Mouse (Mus musculus) CH12F3 (cell line): ENCODE data around the gene Bpi.

Experiments
- in situ Hi-C: fragments of 300-500 bp; cut with MboI; formaldehyde crosslinking; loops from 2 replicates; pipeline ENCODE4 v1.14.3; 2020; ENCODE audit warnings: low sequenced_read_pairs

Bpi gene

DNA sequence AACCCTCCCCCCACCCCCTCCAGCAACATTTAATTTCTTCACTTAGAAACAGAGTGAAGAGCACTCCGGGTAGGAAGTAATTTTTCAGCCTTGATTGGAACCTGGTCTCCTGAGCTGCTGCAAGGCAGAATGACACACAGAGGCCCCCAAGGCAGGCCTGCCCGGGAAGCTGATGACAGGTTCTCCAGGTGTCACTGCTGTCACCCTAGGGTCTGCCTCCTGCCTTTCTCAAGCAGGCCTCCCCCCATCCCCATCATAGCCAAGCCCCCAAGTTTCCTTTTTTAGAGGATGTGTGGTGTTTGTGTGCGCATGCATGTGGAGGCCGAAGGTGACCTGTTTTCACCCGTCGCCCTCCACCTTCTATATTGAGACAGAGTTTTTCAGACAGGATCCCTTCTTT is 25.9 kb downstream of the Bpi start:
- in situ Hi-C loops = no loop called here

DNA sequence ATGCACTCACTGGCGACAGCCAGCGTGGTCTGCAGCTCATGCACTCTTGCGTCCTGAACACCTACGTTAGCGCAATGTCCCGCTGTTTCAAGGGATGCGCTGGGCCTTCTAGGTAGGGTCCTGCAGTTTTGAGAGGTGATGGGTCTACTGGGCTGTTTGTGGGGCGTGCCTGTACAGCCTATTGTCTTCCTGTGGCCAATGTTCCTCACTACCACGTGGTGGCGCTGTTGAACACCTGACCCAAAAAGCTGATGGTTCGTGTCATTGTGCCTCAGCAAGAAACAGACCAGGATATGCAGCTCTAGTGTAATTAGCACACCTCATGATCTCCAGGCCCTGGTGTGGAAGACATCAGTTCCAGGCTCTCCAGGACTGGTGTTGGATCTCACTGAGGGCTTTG is 26.7 kb downstream of the Bpi start:
- in situ Hi-C loops = no loop called here

DNA sequence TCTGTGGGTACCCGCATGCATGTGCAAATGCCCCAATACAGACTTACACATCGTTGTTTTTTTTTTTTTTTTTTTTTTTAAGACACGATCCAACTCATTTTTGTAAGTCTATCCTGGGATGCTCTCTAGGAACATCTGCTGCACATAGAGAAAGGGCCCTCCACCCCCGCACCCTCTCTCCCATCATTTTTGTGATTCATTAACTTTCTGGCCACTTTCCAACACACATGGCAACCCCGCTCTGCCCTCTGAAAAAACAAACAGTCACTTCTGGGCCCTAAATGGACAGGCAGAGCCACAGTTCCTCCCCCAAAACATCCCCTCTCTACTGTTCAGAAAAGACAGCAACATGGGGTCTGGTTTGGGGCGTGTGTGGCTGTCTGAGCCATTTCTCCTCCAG is 27.8 kb downstream of the Bpi start:
- in situ Hi-C loops = no loop called here

DNA sequence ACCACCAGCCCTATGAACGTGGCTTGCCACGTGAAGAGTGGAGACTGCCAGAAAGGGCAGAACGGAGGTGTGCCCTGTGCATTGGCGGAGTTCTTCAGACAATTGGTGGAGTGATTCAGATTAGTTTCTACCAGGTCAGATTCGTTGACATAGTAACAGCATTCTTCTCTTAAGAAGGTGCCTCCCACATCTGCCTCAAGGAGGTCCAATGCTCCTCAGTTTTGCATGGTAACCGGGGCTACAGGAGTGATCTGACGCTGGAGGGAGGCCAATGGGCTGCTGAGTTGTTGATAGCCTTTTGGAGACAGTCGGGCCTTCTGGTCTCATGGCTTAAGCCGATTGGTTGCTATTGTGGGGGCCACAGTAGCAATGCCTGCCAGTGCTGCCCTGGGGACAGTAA is 37.8 kb downstream of the Bpi start:
- in situ Hi-C loops = no loop called here

DNA sequence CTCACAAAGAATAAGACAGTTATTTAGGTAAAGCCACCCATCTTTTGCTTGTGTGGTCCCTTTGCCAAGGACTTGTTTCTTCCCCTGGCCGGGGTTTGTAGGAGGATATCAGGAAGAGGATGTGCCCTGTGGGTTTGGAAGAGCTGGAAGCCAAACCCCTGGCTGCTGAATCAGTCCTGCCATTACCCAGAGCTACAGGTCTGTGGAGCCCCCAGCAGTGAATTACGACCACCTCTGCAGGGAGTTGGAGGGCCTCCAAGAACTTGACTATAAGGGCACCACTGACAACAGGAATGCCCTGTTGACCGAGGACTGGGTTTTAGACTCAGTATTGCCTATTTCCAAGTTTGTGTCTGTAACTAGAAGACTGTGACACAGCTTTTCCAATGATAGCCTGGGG is 41.3 kb downstream of the Bpi start:
- in situ Hi-C loops = no loop called here

DNA sequence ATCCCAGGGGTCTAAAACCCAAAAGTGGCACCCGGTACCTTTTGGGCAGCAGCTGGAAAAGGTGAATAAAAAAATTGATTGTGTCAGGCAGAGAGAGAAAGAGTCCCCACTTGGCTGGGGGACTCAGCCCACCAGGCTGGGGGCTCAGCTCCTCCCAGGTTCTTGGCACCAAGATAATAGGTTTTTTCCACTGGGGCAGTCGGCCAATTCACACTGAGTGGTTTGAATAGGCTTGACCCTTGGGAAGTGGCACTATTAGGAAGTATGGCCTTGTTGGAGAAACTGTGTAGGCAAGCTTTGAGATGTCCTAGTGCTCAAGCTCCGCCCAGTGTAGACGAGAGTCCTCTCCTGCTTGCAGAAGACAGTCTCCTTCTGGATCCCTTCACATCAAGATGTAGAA is 41.8 kb downstream of the Bpi start:
- in situ Hi-C loops = no loop called here

DNA sequence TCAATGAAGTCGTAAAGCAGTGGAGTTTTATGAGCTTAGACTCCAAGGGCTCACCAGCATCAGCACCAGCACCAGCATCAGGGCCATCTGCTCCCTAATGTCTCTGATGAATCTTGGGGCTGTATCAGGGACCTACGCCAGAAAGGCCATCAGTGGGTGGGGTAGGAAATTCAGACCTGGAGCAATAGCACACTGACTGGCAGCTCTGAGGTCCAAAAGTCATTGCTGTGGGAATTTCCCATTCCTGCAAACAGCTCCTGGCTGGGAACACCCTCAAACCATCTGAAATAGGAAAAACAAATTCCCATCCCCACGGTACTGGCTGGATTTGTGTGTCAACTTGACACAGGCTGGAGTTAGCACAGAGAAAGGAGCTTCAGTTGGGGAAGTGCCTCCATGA is 44.9 kb downstream of the Bpi start:
- in situ Hi-C loops = no loop called here

DNA sequence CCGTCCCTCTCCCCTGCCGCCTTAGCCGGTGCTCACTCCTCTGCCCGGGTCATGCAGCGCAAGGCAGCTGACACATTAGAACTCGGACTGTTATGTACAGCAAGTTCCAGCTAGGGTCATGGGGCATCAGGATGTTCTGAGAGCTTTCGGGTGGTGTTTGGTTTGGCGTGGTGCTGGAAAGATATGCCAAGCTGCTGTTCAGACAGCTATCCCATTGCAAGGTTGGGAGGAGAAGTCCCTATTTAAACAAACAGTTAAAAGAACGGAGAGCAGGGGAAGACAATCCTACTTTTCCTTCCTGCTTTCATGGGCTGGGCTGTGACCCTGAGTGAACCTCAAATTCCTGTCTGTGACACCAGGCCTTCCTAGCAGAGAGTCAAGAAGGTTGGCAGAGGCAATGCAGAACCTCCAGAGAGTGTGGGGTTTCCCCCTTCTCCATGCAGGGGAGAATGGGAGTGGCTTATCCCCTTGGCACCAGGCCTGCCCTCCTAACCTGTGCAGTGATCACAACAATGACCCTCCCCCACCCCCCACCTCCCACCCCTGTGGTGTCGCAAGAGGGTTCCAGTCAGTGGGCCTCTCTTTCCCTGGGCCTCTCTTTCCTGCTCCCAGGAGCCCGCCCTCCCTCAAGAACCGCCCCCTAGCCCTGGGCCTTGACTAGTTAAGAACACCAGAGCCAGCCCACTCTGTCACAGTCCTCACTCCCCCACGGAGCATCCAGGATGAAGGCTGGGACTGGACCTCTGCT is 48.2 kb downstream of the Bpi start, which contains the start of gene Lbp:
Gene Lbp (plus strand): TSS at position 546 of the 748 bp plus-strand sequence.
- in situ Hi-C loops = no loop called here

DNA sequence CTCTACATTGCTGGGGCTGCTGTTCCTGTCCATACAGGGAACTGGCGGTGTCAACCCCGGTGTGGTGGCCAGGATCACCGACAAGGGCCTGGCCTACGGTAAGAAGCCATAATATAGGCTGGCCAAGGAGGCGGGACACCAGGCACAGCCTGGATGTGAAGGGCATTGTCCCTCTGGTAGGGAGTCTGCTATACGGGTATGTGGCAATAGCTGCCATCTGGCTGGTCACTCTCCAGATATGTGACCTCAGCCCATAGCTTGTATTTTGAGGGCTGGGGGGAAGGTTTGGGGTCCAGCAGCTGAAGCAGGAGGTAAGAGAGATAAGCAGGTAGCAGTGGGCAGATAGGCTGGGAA is 48.8 kb downstream of the Bpi start:
- in situ Hi-C loops = no loop called here

DNA sequence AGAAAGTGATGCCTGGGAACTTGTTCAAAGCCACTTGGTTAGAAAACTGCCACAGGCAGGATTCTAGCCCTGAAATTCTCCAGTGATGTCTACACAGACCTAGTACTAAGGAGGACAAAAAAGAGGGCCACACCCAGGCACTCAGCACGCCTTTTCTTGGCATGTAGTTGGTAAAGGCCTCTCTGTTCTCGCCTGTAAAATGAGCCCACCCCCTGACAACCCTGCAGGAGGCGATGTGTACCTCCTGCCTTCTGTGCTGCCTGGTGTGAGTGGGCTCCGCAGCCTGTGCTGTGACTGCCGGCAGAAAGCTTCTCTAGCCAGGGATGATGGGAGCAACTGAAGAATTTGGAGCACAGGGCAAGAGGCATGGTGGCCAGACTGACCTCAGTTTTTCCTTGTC is 50.4 kb downstream of the Bpi start:
- in situ Hi-C loops = no loop called here

DNA sequence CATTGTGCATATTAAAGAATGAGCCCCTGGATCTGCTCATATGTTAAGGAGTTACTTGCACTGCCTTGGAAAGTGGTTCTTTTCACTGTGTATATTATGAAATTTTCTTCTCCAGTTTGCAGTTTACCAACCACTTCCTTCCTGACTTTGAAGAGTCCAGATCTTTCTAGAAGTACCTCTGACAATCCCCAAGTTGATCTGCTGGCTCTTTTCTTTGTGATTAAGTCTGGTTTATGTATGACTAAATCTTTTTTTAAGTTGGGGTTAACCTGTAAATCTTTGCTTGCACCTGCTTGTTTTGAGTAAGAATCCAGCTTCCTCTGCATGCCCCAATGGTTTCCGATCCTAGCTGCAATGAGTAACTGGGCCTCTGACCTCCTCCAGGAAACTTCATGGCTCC is 55.2 kb downstream of the Bpi start:
- in situ Hi-C loops = no loop called here

DNA sequence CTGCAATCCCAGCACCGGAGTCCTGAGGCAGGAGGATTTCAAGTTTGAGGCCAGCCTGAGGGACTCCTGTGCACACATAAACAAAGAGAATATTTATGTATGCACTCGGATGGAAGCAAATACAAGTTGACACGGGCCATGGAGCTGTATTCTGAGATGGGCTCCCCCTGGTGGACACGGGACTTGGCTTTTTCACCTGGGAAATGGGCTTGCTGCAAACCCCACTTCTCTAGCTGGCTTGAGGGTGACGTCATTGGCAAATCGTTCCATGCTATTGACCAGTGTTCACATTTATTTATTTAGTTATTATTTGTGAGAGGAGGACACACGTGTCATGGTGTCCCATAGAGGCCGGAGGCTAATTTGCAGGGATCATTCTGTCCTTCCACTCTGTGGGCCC is 58.5 kb downstream of the Bpi start:
- in situ Hi-C loops = no loop called here

DNA sequence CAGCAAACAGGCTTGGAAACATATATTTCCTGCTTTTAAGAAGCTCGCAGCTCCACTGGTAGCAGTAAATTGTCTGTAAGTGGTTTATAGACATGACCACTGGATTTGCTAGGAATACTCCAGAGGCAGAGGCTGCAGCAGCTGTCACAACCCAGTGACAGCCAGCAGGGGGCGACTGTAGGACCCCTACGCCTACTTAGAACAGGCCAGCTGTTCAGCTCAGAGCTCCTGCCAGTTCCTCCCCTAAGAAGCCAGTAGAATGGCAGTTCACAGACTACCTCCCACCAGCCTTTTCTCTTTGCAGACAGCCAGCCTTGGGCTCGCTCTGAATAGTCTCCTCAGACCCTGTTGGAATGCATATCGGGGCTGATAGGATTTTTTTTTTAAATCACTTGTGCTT is 59.1 kb downstream of the Bpi start:
- in situ Hi-C loops = no loop called here

DNA sequence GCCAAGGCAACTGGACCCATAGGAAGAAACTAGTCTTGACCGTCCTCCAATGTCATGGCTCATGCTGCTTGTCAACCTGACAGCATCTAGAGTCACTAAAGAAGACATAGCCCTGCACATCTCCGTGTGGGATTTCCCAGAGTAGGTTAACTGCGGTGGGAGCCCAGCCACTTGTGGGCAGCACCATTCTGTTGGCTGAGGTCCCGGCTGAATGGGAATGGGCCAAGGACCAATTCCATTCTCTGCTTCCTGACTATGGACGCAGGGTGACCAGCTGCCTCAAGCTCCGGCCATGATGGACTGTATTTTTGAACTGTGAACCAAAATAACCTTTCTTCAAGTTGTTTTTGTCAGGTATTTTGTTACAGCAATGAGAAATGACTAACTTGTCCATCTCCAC is 63.7 kb downstream of the Bpi start:
- in situ Hi-C loops = no loop called here

DNA sequence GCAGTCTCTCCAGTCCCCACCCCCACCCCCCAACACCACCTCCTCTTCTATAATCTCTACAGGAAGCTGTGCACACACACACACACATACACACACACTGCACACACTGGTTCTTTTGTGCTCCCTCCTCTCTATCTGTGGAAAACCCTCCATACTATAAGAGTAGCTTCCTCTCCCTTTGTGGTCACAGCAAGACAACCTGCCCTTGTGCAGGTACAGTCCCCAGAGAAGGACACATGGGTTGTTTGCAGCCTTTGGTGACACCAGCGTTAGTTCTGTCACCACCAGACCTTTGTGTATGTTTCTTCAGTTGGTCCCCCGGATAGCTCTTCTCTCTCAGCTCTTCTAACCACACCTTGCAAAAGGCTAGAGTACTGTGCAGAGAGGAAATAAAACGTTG is 65.0 kb downstream of the Bpi start:
- in situ Hi-C loops = no loop called here

DNA sequence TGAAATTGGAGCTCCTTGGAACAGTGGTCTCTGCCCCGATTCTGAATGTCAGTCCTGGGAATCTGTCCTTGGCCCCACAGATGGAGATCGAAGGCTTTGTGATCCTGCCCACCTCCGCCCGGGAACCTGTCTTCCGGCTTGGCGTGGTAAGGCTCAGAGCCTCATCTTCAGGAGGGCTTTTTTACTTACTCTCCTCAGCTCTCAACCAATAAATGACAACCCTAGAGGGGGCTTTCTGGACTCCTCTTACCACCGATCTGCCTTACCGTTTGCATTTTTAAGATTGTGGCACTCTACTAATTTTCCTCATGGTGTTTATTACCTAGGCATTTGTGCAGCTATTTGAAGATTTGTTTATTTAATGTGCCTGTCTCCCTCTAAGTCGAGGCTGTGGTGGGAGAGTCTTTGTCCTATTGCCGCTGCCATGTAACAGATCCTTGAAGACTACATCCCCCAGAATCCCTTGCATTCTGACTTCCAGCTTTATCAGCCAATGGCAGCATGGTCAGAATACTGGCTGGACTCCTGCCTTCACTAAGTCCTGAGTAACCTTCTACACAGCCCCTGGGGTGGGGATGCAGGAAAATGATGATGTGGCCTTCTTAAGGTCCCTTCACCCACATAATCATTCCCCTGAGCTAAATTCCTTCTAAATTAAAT is 66.8 kb downstream of the Bpi start:
- in situ Hi-C loops = no loop called here

DNA sequence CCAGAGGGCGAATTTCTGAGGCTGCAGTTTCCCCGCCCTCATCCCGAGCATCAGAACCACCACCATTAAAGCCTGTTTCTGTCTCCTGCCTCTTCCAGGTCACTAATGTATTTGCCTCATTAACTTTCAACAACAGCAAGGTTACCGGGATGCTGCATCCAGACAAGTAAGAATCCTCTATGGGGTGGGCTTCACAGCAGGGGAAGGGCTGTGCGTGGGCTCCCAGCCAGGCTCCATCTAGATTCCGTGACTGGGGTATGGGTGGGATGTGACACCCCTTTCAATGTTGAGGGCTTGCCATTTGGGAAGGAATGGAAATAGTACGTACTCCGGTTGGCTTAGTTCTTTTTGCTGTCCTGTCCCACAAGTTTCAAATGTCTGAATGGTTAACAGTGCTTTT is 67.7 kb downstream of the Bpi start:
- in situ Hi-C loops = no loop called here
